Mouse (Mus musculus) lung, embryonic 16.5 days (tissue): Measurements from ENCODE around the gene Sav1. TPM values are rescaled to one million over a fixed set of nuclear protein-coding genes. Genes with fewer than 3 reads are reported as not detected.
A peak's percentile ranks its signal among the peaks of the same experiment; 100 is the strongest.

Source experiments
- ATAC-seq: fragments of 200-750 bp; cut with Nextera tagmentation; 2 replicates; pipeline ENCODE4 v1.8.0; 2017; ENCODE audit warnings: low read depth, mild to moderate bottlenecking, moderate library complexity
- H3K27ac ChIP-seq: fragments of 300-500 bp; sonication (generic); 2 replicates; pipeline ENCODE4 v1.5.1; 2014; ENCODE audit warnings: mild to moderate bottlenecking, control low read depth, low read length
- H3K27me3 ChIP-seq: fragments of 300-500 bp; sonication (generic); 2 replicates; pipeline ENCODE4 v1.6.1; 2014; ENCODE audit warnings: low read depth, low read length, mixed read lengths; ENCODE audit not compliant: control insufficient read depth, insufficient read depth
- H3K36me3 ChIP-seq: fragments of 300-500 bp; sonication (generic); 2 replicates; pipeline ENCODE4 v1.6.1; 2014; ENCODE audit warnings: low read length; ENCODE audit not compliant: control insufficient read depth, insufficient read depth
- H3K4me1 ChIP-seq: fragments of 300-500 bp; sonication (generic); replicated peaks from 2 replicates; pipeline ENCODE4 v1.6.1; 2014; ENCODE audit warnings: low read length, mixed read lengths; ENCODE audit not compliant: control insufficient read depth, insufficient read depth
- H3K4me2 ChIP-seq: fragments of 300-500 bp; sonication (generic); 2 replicates; pipeline ENCODE4 v1.6.1; 2014; ENCODE audit warnings: low read depth, low read length, control low read depth
- H3K4me3 ChIP-seq: fragments of 300-500 bp; sonication (generic); 2 replicates; pipeline ENCODE4 v1.5.1; 2014; ENCODE audit warnings: mild to moderate bottlenecking, low read length, control low read depth
- H3K9ac ChIP-seq: fragments of 300-500 bp; sonication (generic); 2 replicates; pipeline ENCODE4 v1.6.1; 2014; ENCODE audit warnings: low read length, control low read depth
- H3K9me3 ChIP-seq: fragments of 300-500 bp; sonication (generic); 2 replicates; pipeline ENCODE4 v1.6.1; 2016; ENCODE audit warnings: low read length; ENCODE audit not compliant: control insufficient read depth
- WGBS: fragments of 180-500 bp; shearing (Covaris S2); extraction: QIAGEN DNeasy Blood & Tissue Kit; methylation state at CpG from one replicate; pipeline ENCODE4 v1.1.7; 2014; 5-methylcytosine and 5-hydroxymethylcytosine counted together
- polyA plus RNA-seq: library from polyadenylated mRNA; unstranded; fragments of >200 nt; fragmentation: Nextera tagmentation; extraction: Ambion mirVana; gene quantifications from 2 replicates; pipeline ENCODE4 v1.2.1, GENCODE M21; 2015

The Sav1 gene
- polyA plus RNA-seq, result 1.2 and 1.5 TPM in 2 replicates

DNA sequence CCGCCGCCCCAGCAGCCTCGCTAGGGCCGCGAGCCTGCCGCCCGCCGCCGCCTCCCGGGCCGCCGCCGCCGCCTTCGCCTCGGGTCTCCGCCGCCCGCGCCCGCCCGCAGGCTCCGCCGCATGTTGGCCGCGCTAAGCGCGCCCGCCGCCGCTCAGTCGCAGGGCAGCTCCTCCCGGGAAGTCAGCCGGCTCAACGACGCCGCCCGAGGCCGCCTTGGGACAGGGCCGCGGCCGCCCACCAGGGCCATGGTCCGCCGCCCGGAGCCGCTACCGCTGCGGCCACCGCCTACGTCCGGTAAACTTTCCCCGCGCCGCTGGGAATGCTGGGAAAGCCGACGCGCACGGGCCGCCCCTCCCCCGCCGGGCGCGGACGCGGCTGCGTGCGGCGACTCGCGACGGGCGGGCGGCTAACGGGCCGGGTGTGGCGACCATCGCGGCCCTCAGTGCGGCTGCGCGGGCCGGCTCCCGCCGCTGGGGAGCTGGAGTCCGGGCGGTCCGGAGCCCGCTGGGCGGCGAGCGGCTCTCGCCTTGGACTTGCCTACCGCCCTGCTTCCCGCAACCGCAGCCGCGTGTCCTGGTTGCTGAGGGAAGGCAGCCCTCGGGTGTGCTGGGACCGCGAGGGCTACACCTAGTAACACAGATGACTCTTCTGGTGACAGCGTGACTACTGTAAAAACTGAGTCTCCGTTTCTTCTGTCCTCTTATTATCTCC, at the start of gene Sav1:
TSS of gene Sav1 (minus strand) at position 217 of the 712 bp plus-strand sequence.
- Histone ChIP-seq H3K9ac (peak within 1 kb of the TSS; percentile 98), H3K27me3 (no peaks in the 10 kb centered on the region), H3K4me3 (peak within 1 kb of the TSS; percentile 94), H3K4me1 (peaks cover 12% of the 10 kb centered on the region), H3K27ac (peak within 1 kb of the TSS; percentile 90), H3K9me3 (no peaks in the 10 kb centered on the region), H3K36me3 (peaks cover 15% of the 10 kb centered on the region), H3K4me2 (peak within 1 kb of the TSS; percentile 86)
- under 1% methylated on average over 83 of the region's 102 CpGs for WGBS
- ATAC-seq, result peak; percentile 94

DNA sequence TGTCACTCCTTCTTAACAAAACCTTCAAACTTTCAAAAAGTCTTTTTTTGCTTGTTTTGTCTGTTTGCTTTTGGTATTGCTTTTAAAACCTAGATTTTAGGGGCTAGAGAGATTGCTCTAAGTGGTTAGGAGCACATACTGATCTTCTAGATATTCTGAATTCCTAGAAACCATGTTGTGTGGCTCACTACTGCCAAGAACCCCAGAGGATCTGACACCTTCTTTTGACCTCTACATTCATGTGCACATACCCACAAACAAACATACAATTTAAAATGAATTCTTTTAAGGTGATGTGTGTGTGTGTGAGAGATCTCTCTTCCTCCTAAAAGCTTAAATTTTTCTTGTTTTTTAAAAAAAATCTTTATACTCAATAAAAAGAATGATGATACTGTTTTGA, 39.4 kb upstream of the Sav1 start:
- no peak for ATAC-seq
- Histone ChIP-seq H3K27me3 (no peaks in the 10 kb centered on the region), H3K27ac (no peak overlapping the region), H3K36me3 (peaks cover 20% of the 10 kb centered on the region), H3K9me3 (no peaks in the 10 kb centered on the region), H3K9ac (no peak overlapping the region), H3K4me2 (no peak overlapping the region), H3K4me1 (no peaks in the 10 kb centered on the region), H3K4me3 (no peak overlapping the region)

- ATAC-seq, result no peak
- Histone ChIP-seq H3K9ac (no peak overlapping the region), H3K4me3 (no peak overlapping the region), H3K27ac (no peak overlapping the region), H3K4me2 (no peak overlapping the region), H3K9me3 (no peaks in the 10 kb centered on the region), H3K36me3 (peaks cover 17% of the 10 kb centered on the region), H3K4me1 (no peaks in the 10 kb centered on the region), H3K27me3 (no peaks in the 10 kb centered on the region)
- WGBS, result 79% methylated on average over 6 of the region's 6 CpGs
These were observed 38.6 kb upstream of the Sav1 start for GRCm38 (mm10) chr12:70025431-70025830.

DNA sequence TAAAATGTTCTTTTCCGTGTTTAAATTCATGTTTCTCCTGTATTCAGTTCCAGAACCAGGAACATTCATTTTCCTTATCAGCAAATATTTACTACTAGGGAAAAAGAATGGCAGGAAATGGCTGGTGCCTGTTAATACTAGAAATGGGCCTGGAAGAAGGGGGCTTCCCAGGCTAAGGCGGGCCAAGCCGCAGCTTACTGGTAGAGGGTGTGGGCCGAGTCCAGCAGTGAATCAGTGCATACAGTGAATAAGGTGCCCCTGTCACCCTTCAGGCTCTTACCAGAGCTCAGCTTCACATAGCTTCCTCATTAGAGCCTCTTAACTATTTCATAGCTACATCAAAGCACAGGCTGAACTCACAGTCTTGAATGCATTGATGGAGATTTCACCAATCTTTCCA, 36.8 kb upstream of the Sav1 start:
- Histone ChIP-seq H3K36me3 (peaks cover 20% of the 10 kb centered on the region), H3K9ac (no peak overlapping the region), H3K27me3 (no peaks in the 10 kb centered on the region), H3K4me3 (no peak overlapping the region), H3K4me2 (no peak overlapping the region), H3K27ac (peak overlapping the region; percentile 13; the same call in 1 of the 2 replicates), H3K9me3 (no peaks in the 10 kb centered on the region), H3K4me1 (no peaks in the 10 kb centered on the region)
- ATAC-seq, result peak; percentile 51; the same call in 1 of the 2 replicates
- WGBS, result 72% methylated on average over 4 of the region's 4 CpGs

DNA sequence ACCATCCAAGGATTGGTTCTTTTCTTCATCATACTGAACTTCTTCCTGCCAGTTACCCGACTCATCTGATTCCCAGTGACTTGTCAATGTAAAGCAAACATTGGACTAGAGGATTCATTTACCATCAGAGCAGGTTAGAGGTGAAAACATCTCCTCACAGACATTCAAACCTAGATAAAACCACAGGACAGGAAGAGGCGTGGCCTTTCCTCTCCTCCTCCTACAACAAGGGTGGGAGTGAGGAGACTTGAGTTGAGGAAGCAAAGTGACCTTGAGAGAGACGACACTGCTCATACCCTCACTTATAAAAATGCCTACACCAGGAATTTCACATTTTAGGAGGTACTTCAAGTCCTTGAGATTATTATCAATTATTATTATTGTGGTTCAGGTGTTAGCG, 31.4 kb upstream of the Sav1 start:
- ATAC-seq, result no peak
- Histone ChIP-seq H3K9me3 (no peaks in the 10 kb centered on the region), H3K9ac (no peak overlapping the region), H3K36me3 (peaks cover 6% of the 10 kb centered on the region; the same call in 1 of the 2 replicates), H3K27ac (no peak overlapping the region), H3K4me1 (peaks cover 5% of the 10 kb centered on the region), H3K4me2 (no peak overlapping the region), H3K4me3 (no peak overlapping the region), H3K27me3 (no peaks in the 10 kb centered on the region)
- WGBS, result 72% methylated on average over 4 of the region's 4 CpGs

DNA sequence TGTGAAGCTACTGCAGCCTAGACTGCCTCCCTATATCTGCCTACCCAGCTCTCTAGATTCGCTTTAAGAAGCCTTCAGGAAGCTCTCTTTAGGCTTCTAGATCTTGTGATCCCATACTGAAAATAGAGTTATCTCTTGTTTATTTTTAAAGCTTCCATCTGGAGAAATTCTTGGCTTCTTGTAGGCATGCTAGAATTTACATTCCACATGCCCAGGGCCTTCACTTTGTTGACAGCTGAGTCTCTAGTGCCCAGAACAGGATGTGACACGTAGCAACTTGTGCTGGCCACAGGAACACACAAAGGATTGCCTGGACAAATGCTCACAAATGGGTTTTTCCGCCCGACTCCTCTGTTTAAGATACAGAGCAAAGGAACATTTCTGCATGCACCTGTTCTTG, 29.1 kb upstream of the Sav1 start:
- no peak overlapping the region for H3K4me2 ChIP-seq
- H3K9ac ChIP-seq, result no peak overlapping the region
- WGBS, result 54% methylated on average over 4 of the region's 4 CpGs
- no peak overlapping the region for H3K4me3 ChIP-seq
- ATAC-seq, result peak; percentile 64; the same call in 1 of the 2 replicates
- H3K4me1 ChIP-seq, result peaks cover 5% of the 10 kb centered on the region
- peak overlapping the region; percentile 21 for H3K27ac ChIP-seq
- H3K27me3 ChIP-seq, result no peaks in the 10 kb centered on the region
- peaks cover 9% of the 10 kb centered on the region for H3K36me3 ChIP-seq
- peaks cover 2% of the 10 kb centered on the region; the same call in 1 of the 2 replicates for H3K9me3 ChIP-seq

DNA sequence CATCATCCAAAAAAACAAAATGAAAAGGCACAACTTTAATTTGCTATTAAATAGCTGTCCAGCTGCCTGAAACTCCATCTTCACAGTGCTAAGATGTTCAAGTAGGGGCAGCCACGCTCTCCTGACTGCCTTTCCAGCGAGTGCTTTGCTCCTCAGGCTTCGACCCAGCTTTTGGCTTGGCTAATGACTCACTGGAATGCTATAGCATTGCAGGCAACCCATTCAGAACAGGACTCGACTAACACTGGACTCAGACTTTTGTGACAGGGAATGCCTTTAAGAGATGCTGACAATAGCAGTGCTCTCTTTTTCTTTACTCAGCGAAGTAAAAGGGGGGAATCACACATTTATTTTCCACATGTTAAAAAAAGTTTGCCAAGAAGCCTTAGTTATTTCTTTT, 24.9 kb upstream of the Sav1 start:
- H3K27me3 ChIP-seq, result no peaks in the 10 kb centered on the region
- no peak overlapping the region for H3K9ac ChIP-seq
- 82% methylated on average over 5 of the region's 5 CpGs for WGBS

DNA sequence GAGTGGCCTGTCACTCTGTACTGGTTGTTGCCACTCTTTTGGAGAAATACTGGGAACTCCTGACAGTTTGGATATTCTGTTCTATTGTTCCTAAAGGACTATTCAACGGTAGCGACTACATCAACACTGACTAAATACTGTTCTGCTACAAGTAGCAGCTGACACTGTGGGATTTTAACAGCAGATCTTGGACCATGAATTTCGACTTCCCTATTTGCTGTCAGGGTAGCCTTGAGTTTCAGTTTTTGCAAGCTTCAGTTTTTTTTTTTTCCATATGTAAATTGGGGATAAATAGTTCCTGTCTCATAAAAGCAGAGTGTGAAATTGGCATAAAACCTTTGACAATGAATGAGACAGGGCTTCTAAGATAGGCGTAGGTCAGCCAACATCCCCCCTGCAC, 23.6 kb upstream of the Sav1 start:
- Histone ChIP-seq H3K4me3 (no peak overlapping the region), H3K4me2 (no peak overlapping the region), H3K4me1 (no peaks in the 10 kb centered on the region), H3K9me3 (peaks cover 4% of the 10 kb centered on the region; the same call in 1 of the 2 replicates), H3K9ac (no peak overlapping the region), H3K36me3 (peaks cover 12% of the 10 kb centered on the region), H3K27ac (no peak overlapping the region), H3K27me3 (no peaks in the 10 kb centered on the region)
- WGBS, result 98% methylated on average over 4 of the region's 4 CpGs
- no peak for ATAC-seq

More for the DNA sequence above, 24.9 kb upstream of the Sav1 start:
- Histone ChIP-seq H3K9me3 (peaks cover 4% of the 10 kb centered on the region; the same call in 1 of the 2 replicates), H3K27ac (no peak overlapping the region), H3K4me1 (peaks cover 5% of the 10 kb centered on the region), H3K36me3 (peaks cover 12% of the 10 kb centered on the region), H3K4me2 (no peak overlapping the region), H3K4me3 (no peak overlapping the region)
- no peak for ATAC-seq

GRCm38 (mm10) chr12:70005103-70005502, 18.3 kb upstream of the Sav1 start:
- no peak overlapping the region for H3K27ac ChIP-seq
- H3K4me2 ChIP-seq, result no peak overlapping the region
- no peaks in the 10 kb centered on the region for H3K27me3 ChIP-seq
- WGBS, result 65% methylated on average over 4 of the region's 4 CpGs
- ATAC-seq, result no peak
- no peaks in the 10 kb centered on the region for H3K36me3 ChIP-seq
- no peaks in the 10 kb centered on the region for H3K9me3 ChIP-seq
- H3K4me3 ChIP-seq, result no peak overlapping the region
- no peak overlapping the region for H3K9ac ChIP-seq
- no peaks in the 10 kb centered on the region for H3K4me1 ChIP-seq
